In the genomic region with DNA sequence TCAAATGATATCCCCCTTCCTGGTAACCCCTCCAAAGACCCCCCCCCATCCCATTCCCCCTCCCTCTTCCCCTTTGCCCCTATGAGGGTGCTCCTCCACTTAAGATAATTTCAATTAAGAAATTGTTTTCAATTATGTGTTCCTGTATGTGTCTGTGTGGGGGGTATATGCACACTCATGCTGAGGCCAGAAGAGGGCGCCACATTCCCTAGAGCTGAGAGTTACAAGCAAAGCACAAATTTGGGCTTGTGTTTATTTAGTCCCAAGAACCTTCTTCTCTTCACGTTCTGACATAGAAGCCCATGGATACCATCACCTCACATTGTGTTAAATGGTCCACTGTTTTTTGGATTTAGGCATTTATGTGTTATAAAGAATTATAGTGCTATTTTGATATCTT, we compare ENCODE assay signal across 9 mouse cellular contexts. TPM values are rescaled to one million over a fixed set of nuclear protein-coding genes. Genes with fewer than 3 reads are reported as not detected.
A peak's percentile ranks its signal among the peaks of the same experiment; 100 is the strongest.
DNase-seq lines count a peak whose midpoint lies in the region; ATAC-seq and TF ChIP-seq lines count a peak whose summit lies in the region.
"Had no signal": no experiment of that assay in that cellular context is flagged by ENCODE, and none has a peak within 500 bp of the region (broad histone marks: within the 10 kb centered on the region; RNA-seq: fewer than 3 reads in every experiment).

No protein-coding gene starts in this region.

- no peak overlapping the region for H3K4me3 ChIP-seq in gastrocnemius, adult 2 months
- H3K4me3 ChIP-seq: midbrain, embryonic 12.5 days had no signal

- no peak overlapping the region for H3K27ac ChIP-seq in gastrocnemius, adult 2 months
- H3K27ac ChIP-seq: midbrain, embryonic 12.5 days had no signal

- ATAC-seq in erythroblast, adult 5-6 weeks (replicated peaks; ENCODE audit: low FRiP score, poor library complexity, severe bottlenecking): peak; percentile 65; the same call in 1 of the 2 replicates
- no peak for ATAC-seq in inflammation-experienced regulatory T-cells, adult 6 months

- peak; percentile 55 for TF ChIP-seq CTCF in gastrocnemius, adult 2 months (IDR thresholded peaks at IDR 0.05)

- intact Hi-C loops in gastrocnemius, adult 2 months (cut with DNase I): loop anchor here (5.0 kb wide), 1 partner anchor 54 kb away; no protein-coding TSS in a partner anchor

- peak; percentile 42 for DNase-seq in gastrocnemius, adult 2 months
- DNase-seq in gastrocnemius, adult 18-20 months (ENCODE audit: low spot score): no peak
- DNase-seq in right cerebral cortex, postnatal 4 days: peak; percentile 67
- no peak for DNase-seq in right cerebral cortex, postnatal 36 days (ENCODE audit: low spot score in 2 of 2)
- DNase-seq in thymus, postnatal 14 days: peak; percentile 58
- no peak for DNase-seq in frontal cortex, postnatal 25 days (ENCODE audit: low spot score in 2 of 2)

RNA-seq across cellular contexts. Expression of gene Srsf10, which starts 32.2 kb away (rescaled TPM):
- total RNA-seq in gastrocnemius, adult 2 months (2021): 10 to 100 TPM; 27.2 to 30.6 TPM
- total RNA-seq in gastrocnemius, adult 18-20 months (2021): 10 to 100 TPM; 25.6 to 27.0 TPM
- total RNA-seq in erythroblast, adult 5-6 weeks (2015; ENCODE audit: low replicate concordance): 116 and 151 TPM in 2 replicates
- 176 and 297 TPM in 2 replicates for total RNA-seq in erythroblast, adult 5-6 weeks (2017; ENCODE audit: low replicate concordance)
- 100 to 1,000 TPM; 184 to 209 (median 207) TPM for polyA plus RNA-seq in inflammation-experienced regulatory T-cells, adult 6 months (2017; shearing (Covaris generic))

RNA-seq across cellular contexts. Expression of gene Pnrc2, which starts 50.4 kb away (rescaled TPM):
- total RNA-seq in gastrocnemius, adult 2 months (2021): 10 to 100 TPM; 36.7 to 44.8 TPM
- total RNA-seq in gastrocnemius, adult 18-20 months (2021): 10 to 100 TPM; 39.8 to 42.2 TPM
- 81.7 and 106 TPM in 2 replicates for total RNA-seq in erythroblast, adult 5-6 weeks (2015; ENCODE audit: low replicate concordance)
- 106 and 135 TPM in 2 replicates for total RNA-seq in erythroblast, adult 5-6 weeks (2017; ENCODE audit: low replicate concordance)
- 100 to 1,000 TPM; 177 to 235 (median 211) TPM for polyA plus RNA-seq in inflammation-experienced regulatory T-cells, adult 6 months (2017; shearing (Covaris generic))

Comparison
In these comparisons a context has a peak if more than half of its experiments do, and no peak if none do; other contexts are left out.
1. DNase-seq: peak in gastrocnemius, adult 2 months (single experiment), right cerebral cortex, postnatal 4 days (single experiment) and thymus, postnatal 14 days (single experiment); none in gastrocnemius, adult 18-20 months (single experiment), right cerebral cortex, postnatal 36 days (0 of 2) and frontal cortex, postnatal 25 days (0 of 2).